Mouse (Mus musculus) embryonic facial prominence, embryonic 11.5 days (tissue): Measurements from ENCODE around the gene Snx10. TPM values are rescaled to one million over a fixed set of nuclear protein-coding genes. Genes with fewer than 3 reads are reported as not detected.

Source experiments
- ATAC-seq: fragments of 200-750 bp; cut with Nextera tagmentation; replicated peaks from 2 replicates; pipeline ENCODE4 v1.8.0; 2017; ENCODE audit warnings: low read depth; ENCODE audit not compliant: insufficient number of reproducible peaks, low FRiP score, low TSS enrichment
- DNase-seq: peaks from one replicate; pipeline ENCODE4 v3.0.0-alpha.2; 2015; ENCODE audit warnings: low spot score
- H3K27ac ChIP-seq: fragments of 300-500 bp; sonication (generic); replicated peaks from 2 replicates; pipeline ENCODE4 v1.5.1; 2014; ENCODE audit warnings: mild to moderate bottlenecking, low read depth, low read length, control low read depth
- H3K27me3 ChIP-seq: fragments of 300-500 bp; sonication (generic); 2 replicates; pipeline ENCODE4 v1.6.1; 2014; ENCODE audit warnings: mild to moderate bottlenecking, low read length, moderate library complexity, mixed read lengths; ENCODE audit not compliant: control insufficient read depth, insufficient read depth
- H3K36me3 ChIP-seq: fragments of 300-500 bp; sonication (generic); replicated peaks from 2 replicates; pipeline ENCODE4 v1.6.1; 2014; ENCODE audit warnings: low read depth, mild to moderate bottlenecking, low read length, moderate library complexity, mixed read lengths; ENCODE audit not compliant: control insufficient read depth, insufficient read depth
- H3K4me1 ChIP-seq: fragments of 300-500 bp; sonication (generic); 2 replicates; pipeline ENCODE4 v1.6.1; 2014; ENCODE audit warnings: low read length, mixed read lengths; ENCODE audit not compliant: control insufficient read depth, insufficient read depth
- H3K4me2 ChIP-seq: fragments of 300-500 bp; sonication (generic); 2 replicates; pipeline ENCODE4 v1.6.1; 2014; ENCODE audit warnings: low read depth, mild to moderate bottlenecking, control low read depth, low read length, moderate library complexity
- H3K4me3 ChIP-seq: fragments of 300-500 bp; sonication (generic); 2 replicates; pipeline ENCODE4 v1.5.1; 2014; ENCODE audit warnings: low read depth, low read length, control low read depth
- H3K9ac ChIP-seq: fragments of 300-500 bp; sonication (generic); replicated peaks from 2 replicates; pipeline ENCODE4 v1.6.1; 2014; ENCODE audit warnings: mild to moderate bottlenecking, control low read depth, low read length
- H3K9me3 ChIP-seq: fragments of 300-500 bp; sonication (generic); replicated peaks from 2 replicates; pipeline ENCODE4 v1.6.1; 2016; ENCODE audit warnings: mild to moderate bottlenecking, low read length, inconsistent platforms, mixed read lengths; ENCODE audit not compliant: control insufficient read depth
- WGBS: fragments of 180-500 bp; shearing (Covaris S2); extraction: QIAGEN DNeasy Blood & Tissue Kit; methylation state at CpG from one replicate; pipeline ENCODE4 v1.1.7; 2014; 5-methylcytosine and 5-hydroxymethylcytosine counted together
- polyA plus RNA-seq: library from polyadenylated mRNA; unstranded; fragments of >200 nt; fragmentation: Nextera tagmentation; extraction: Ambion mirVana; gene quantifications from 2 replicates; pipeline ENCODE4 v1.2.1, GENCODE M21; 2014

Snx10 gene
- polyA plus RNA-seq, 1 experiment from 2014 or later = 26.5 TPM

GRCm38 (mm10) chr6:51514860-51515259, 8.8 kb upstream of the Snx10 start:
- Histone ChIP-seq H3K9ac (no peak overlapping the region), H3K9me3 (no peaks in the 10 kb centered on the region), H3K4me3 (no peak overlapping the region), H3K36me3 (no peaks in the 10 kb centered on the region), H3K4me1 (no peaks in the 10 kb centered on the region), H3K27me3 (no peaks in the 10 kb centered on the region), H3K4me2 (no peak overlapping the region), H3K27ac (no peak overlapping the region)
- no peak for ATAC-seq
- 90% methylated on average over 7 of the region's 7 CpGs for WGBS
- DNase-seq = no peak

GRCm38 (mm10) chr6:51523310-51523709, 391 bp upstream of the Snx10 start:
- H3K36me3 ChIP-seq = no peaks in the 10 kb centered on the region
- ATAC-seq (no peak; the same call in 1 of the 2 replicates), DNase-seq (no peak)
- peak overlapping the region; percentile 74 for H3K4me2 ChIP-seq
- no peaks in the 10 kb centered on the region for H3K4me1 ChIP-seq
- no peaks in the 10 kb centered on the region for H3K27me3 ChIP-seq
- H3K4me3 ChIP-seq = peak overlapping the region; percentile 61
- no peak overlapping the region for H3K27ac ChIP-seq
- no peak overlapping the region for H3K9ac ChIP-seq
- 28% methylated on average over 5 of the region's 5 CpGs for WGBS
- H3K9me3 ChIP-seq = no peaks in the 10 kb centered on the region

- Histone ChIP-seq H3K27me3 (no peaks in the 10 kb centered on the region), H3K4me1 (no peaks in the 10 kb centered on the region), H3K9ac (peak overlapping the region; percentile 66), H3K27ac (no peak overlapping the region), H3K4me2 (peak overlapping the region; percentile 74), H3K4me3 (peak overlapping the region; percentile 61), H3K9me3 (no peaks in the 10 kb centered on the region), H3K36me3 (no peaks in the 10 kb centered on the region)
- DNase-seq (peak; percentile 76), ATAC-seq (peak; percentile 61; the same call in 1 of the 2 replicates)
- 1% methylated on average over 17 of the region's 21 CpGs for WGBS
Measured at GRCm38 (mm10) chr6:51524321-51524931, 725 bp downstream of the Snx10 start.

- H3K9ac ChIP-seq = no peak overlapping the region
Measured at GRCm38 (mm10) chr6:51525001-51525400, 1.3 kb downstream of the Snx10 start.

GRCm38 (mm10) chr6:51529457-51529856, 5.8 kb downstream of the Snx10 start:
- Histone ChIP-seq H3K27me3 (no peaks in the 10 kb centered on the region), H3K4me3 (no peak overlapping the region), H3K4me2 (no peak overlapping the region), H3K36me3 (no peaks in the 10 kb centered on the region), H3K9ac (no peak overlapping the region), H3K4me1 (no peaks in the 10 kb centered on the region), H3K27ac (no peak overlapping the region), H3K9me3 (no peaks in the 10 kb centered on the region)
- no peak for ATAC-seq
- WGBS = 72% methylated on average over 7 of the region's 7 CpGs
- DNase-seq = no peak

More at GRCm38 (mm10) chr6:51525001-51525400, 1.3 kb downstream of the Snx10 start:
- ATAC-seq = no peak
- Histone ChIP-seq H3K4me3 (peak overlapping the region; percentile 61; the same call in 1 of the 2 replicates), H3K4me2 (peak overlapping the region; percentile 74), H3K4me1 (no peaks in the 10 kb centered on the region), H3K9me3 (no peaks in the 10 kb centered on the region), H3K27me3 (no peaks in the 10 kb centered on the region), H3K27ac (no peak overlapping the region), H3K36me3 (no peaks in the 10 kb centered on the region)
- DNase-seq = no peak
- WGBS = 47% methylated on average over 5 of the region's 5 CpGs

GRCm38 (mm10) chr6:51533467-51534200, 9.9 kb downstream of the Snx10 start:
- no peak overlapping the region for H3K4me3 ChIP-seq
- H3K9me3 ChIP-seq = no peaks in the 10 kb centered on the region
- no peak for ATAC-seq
- H3K36me3 ChIP-seq = no peaks in the 10 kb centered on the region
- H3K9ac ChIP-seq = no peak overlapping the region
- no peak for DNase-seq
- no peak overlapping the region for H3K4me2 ChIP-seq
- H3K27me3 ChIP-seq = no peaks in the 10 kb centered on the region
- H3K27ac ChIP-seq = no peak overlapping the region
- 78% methylated on average over 6 of the region's 6 CpGs for WGBS
- no peaks in the 10 kb centered on the region for H3K4me1 ChIP-seq

GRCm38 (mm10) chr6:51535571-51535970, 11.9 kb downstream of the Snx10 start:
- DNase-seq (no peak), ATAC-seq (no peak)
- H3K4me3 ChIP-seq = no peak overlapping the region
- H3K9me3 ChIP-seq = no peaks in the 10 kb centered on the region
- 67% methylated on average over 10 of the region's 10 CpGs for WGBS
- H3K36me3 ChIP-seq = no peaks in the 10 kb centered on the region
- no peaks in the 10 kb centered on the region for H3K4me1 ChIP-seq
- H3K9ac ChIP-seq = no peak overlapping the region
- no peaks in the 10 kb centered on the region for H3K27me3 ChIP-seq
- H3K4me2 ChIP-seq = no peak overlapping the region
- H3K27ac ChIP-seq = no peak overlapping the region

- DNase-seq = no peak
- no peak overlapping the region for H3K4me2 ChIP-seq
- no peaks in the 10 kb centered on the region for H3K9me3 ChIP-seq
- H3K4me1 ChIP-seq = no peaks in the 10 kb centered on the region
- H3K27ac ChIP-seq = no peak overlapping the region
- H3K27me3 ChIP-seq = no peaks in the 10 kb centered on the region
- 91% methylated on average over 6 of the region's 6 CpGs for WGBS
- H3K4me3 ChIP-seq = no peak overlapping the region
- no peak overlapping the region for H3K9ac ChIP-seq
- no peaks in the 10 kb centered on the region for H3K36me3 ChIP-seq
- ATAC-seq = no peak
Measured at GRCm38 (mm10) chr6:51540525-51540924, 16.8 kb downstream of the Snx10 start.
